Mouse (Mus musculus) heart, adult 18-20 months (tissue): Measurements from ENCODE around the gene Cela1. TPM values are rescaled to one million over a fixed set of nuclear protein-coding genes. Genes with fewer than 3 reads are reported as not detected.

Experiments
- DNase-seq, 2 experiments: peaks; one replicate each; pipeline ENCODE4 v3.0.0; 2021 to 2022; ENCODE audit warnings: mixed read lengths in 1 of 2
- total RNA-seq, 2 experiments: library from RNA; stranded (reverse); gene quantifications; 2 replicates each; pipeline ENCODE4 v1.2.3; 2021

Cela1 gene
- total RNA-seq, 2 experiments from 2014 or later: 1.3 TPM

GRCm38 (mm10) chr15:100705376-100705775 is 17.7 kb upstream of the Cela1 start:
- no peak for DNase-seq

- no peak for DNase-seq
Observed at GRCm38 (mm10) chr15:100703913-100704312, 16.2 kb upstream of the Cela1 start.

- no peak for DNase-seq
Observed at GRCm38 (mm10) chr15:100701856-100702255, 14.1 kb upstream of the Cela1 start.

- no peak for DNase-seq
Observed at GRCm38 (mm10) chr15:100701108-100701507, 13.4 kb upstream of the Cela1 start.

- DNase-seq: no peak
Observed at GRCm38 (mm10) chr15:100700424-100700823, 12.7 kb upstream of the Cela1 start.

- no peak for DNase-seq
Observed at GRCm38 (mm10) chr15:100699386-100699785, 11.7 kb upstream of the Cela1 start.

GRCm38 (mm10) chr15:100698078-100698477 is 10.4 kb upstream of the Cela1 start:
- no peak for DNase-seq

GRCm38 (mm10) chr15:100694406-100694805 is 6.7 kb upstream of the Cela1 start:
- no peak for DNase-seq

GRCm38 (mm10) chr15:100691990-100692389 is 4.3 kb upstream of the Cela1 start:
- no peak for DNase-seq

GRCm38 (mm10) chr15:100686989-100687388 is 732 bp downstream of the Cela1 start:
- DNase-seq: peak in 1 of 2 experiments; percentile 27

GRCm38 (mm10) chr15:100686434-100686833 is 1.3 kb downstream of the Cela1 start:
- no peak for DNase-seq

GRCm38 (mm10) chr15:100685849-100686248 is 1.9 kb downstream of the Cela1 start:
- DNase-seq: no peak

GRCm38 (mm10) chr15:100685255-100685654 is 2.5 kb downstream of the Cela1 start:
- DNase-seq: no peak

GRCm38 (mm10) chr15:100684450-100684849 is 3.3 kb downstream of the Cela1 start:
- DNase-seq: no peak

GRCm38 (mm10) chr15:100683041-100683440 is 4.7 kb downstream of the Cela1 start:
- DNase-seq: peak; percentile 75 to 89

- DNase-seq: no peak
Observed at GRCm38 (mm10) chr15:100681770-100682169, 6.0 kb downstream of the Cela1 start.

- no peak for DNase-seq
Observed at GRCm38 (mm10) chr15:100680381-100680780, 7.3 kb downstream of the Cela1 start.

- DNase-seq: no peak
Observed at GRCm38 (mm10) chr15:100679005-100679404, 8.7 kb downstream of the Cela1 start.

- DNase-seq: peak in 1 of 2 experiments; percentile 25
Observed at GRCm38 (mm10) chr15:100678581-100678980, 9.1 kb downstream of the Cela1 start.

- no peak for DNase-seq
Observed at GRCm38 (mm10) chr15:100677675-100678074, 10.0 kb downstream of the Cela1 start.

- no peak for DNase-seq
Observed at GRCm38 (mm10) chr15:100676521-100676920, 11.2 kb downstream of the Cela1 start.

- no peak for DNase-seq
Observed at GRCm38 (mm10) chr15:100675486-100675885, 12.2 kb downstream of the Cela1 start.

GRCm38 (mm10) chr15:100674566-100674965 is 13.2 kb downstream of the Cela1 start:
- no peak for DNase-seq

- peak in 1 of 2 experiments; percentile 57 for DNase-seq
Observed at GRCm38 (mm10) chr15:100673585-100674391, 13.9 kb downstream of the Cela1 start.
